Mouse (Mus musculus) thymus, adult 2 months (tissue): ENCODE results near the gene Eps8l1. TPM values are rescaled to one million over a fixed set of nuclear protein-coding genes. Genes with fewer than 3 reads are reported as not detected.
A peak's percentile ranks its signal among the peaks of the same experiment; 100 is the strongest.

ENCODE experiments used
- DNase-seq: peaks from one replicate; pipeline ENCODE4 v3.0.0; 2021
- H3K27ac ChIP-seq: fragments of 200-500 bp; 2 replicates; pipeline ENCODE4 v1.5.1; 2012; ENCODE audit warnings: low read length, control low read depth; ENCODE audit not compliant: control insufficient read depth, insufficient read depth
- H3K27me3 ChIP-seq: fragments of 200-500 bp; 2 replicates; pipeline ENCODE4 v1.6.1; 2012; ENCODE audit warnings: mild to moderate bottlenecking, low read length, moderate library complexity, mixed read lengths; ENCODE audit not compliant: control insufficient read depth, insufficient read depth
- H3K36me3 ChIP-seq: fragments of 200-500 bp; 2 replicates; pipeline ENCODE4 v1.6.1; 2012; ENCODE audit warnings: mild to moderate bottlenecking, low read length, moderate library complexity; ENCODE audit not compliant: control insufficient read depth, insufficient read depth
- H3K4me1 ChIP-seq: fragments of 200-500 bp; replicated peaks from 2 replicates; pipeline ENCODE4 v1.6.1; 2012; ENCODE audit warnings: low read length; ENCODE audit not compliant: control insufficient read depth, insufficient read depth
- H3K4me3 ChIP-seq: fragments of 200-500 bp; 2 replicates; pipeline ENCODE4 v1.5.1; 2012; ENCODE audit warnings: mild to moderate bottlenecking, low read length, control low read depth, moderate library complexity; ENCODE audit not compliant: control insufficient read depth, insufficient read depth
- CTCF ChIP-seq: fragments of 200-500 bp; IDR thresholded peaks from 2 replicates; pipeline ENCODE4 v1.5.1; 2012; ENCODE audit warnings: mild to moderate bottlenecking, control low read depth, low read length, moderate library complexity, borderline replicate concordance; ENCODE audit not compliant: control insufficient read depth, poor library complexity, insufficient read depth; ENCODE audit errors: extremely low read depth
- POLR2A ChIP-seq: fragments of 200-500 bp; IDR thresholded peaks from 2 replicates; pipeline ENCODE4 v1.6.1; 2012; ENCODE audit warnings: mild to moderate bottlenecking, low read length, control low read depth, moderate library complexity; ENCODE audit not compliant: control insufficient read depth, poor library complexity, insufficient read depth; ENCODE audit errors: extremely low read depth
- WGBS: fragments of 180-500 bp; shearing (Covaris S2); methylation state at CpG from one replicate; pipeline ENCODE4 v1.1.7; 2018; 5-methylcytosine and 5-hydroxymethylcytosine counted together
- polyA plus RNA-seq: library from polyadenylated mRNA; depleted of rRNA; stranded (reverse); fragments of >200 nt; gene quantifications from 2 replicates; pipeline ENCODE4 v1.2.3, GENCODE M21; 2012

Eps8l1 gene
- polyA plus RNA-seq, 1 experiment = 4.2 TPM

DNA sequence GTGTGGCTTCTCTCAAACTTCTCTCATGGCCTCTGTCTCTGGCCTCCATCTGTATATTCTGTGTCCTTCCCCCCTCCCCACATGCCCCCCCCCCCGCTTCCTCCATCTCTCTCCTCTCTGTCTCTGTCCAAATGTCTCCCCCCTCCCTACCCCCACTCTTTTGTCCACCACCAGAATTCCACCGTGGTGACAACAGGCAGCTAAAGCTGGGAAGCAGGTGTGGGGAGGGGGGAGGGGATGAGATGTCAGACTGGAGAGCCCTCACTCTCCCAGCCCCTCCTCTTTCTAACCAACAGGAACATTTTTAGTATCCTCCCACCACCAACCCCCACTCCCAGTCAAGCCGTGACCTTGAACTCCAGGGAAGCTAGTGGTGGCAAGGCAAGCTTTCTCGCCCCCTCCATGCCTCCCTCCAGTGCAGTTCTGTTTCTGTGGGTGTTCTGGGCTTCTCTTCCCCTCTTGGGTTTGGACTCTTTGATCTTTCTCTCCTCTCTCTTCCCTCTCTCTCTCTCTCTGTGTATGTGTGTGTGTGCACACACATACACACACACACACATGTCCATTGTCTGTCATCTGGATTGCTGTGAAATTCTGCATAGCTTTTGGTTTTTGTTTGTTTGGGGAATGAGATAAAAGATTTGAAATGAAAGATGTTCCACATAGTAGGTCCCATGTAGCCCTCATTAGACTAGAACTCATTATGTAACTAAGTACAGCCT, 56.0 kb downstream of the Eps8l1 start, which contains the start of gene Tnnt1:
TSS of gene Tnnt1 (minus strand) at position 51 of the 719 bp plus-strand sequence.
- no peak for DNase-seq
- no peaks in the 10 kb centered on the region for H3K27me3 ChIP-seq
- peaks cover 16% of the 10 kb centered on the region for H3K4me1 ChIP-seq
- WGBS = 52% methylated on average over 4 of the region's 4 CpGs
- no peak for TF ChIP-seq POLR2A
- TF ChIP-seq CTCF = no peak
- no peak within 1 kb of the TSS for H3K27ac ChIP-seq
- no peaks in the 10 kb centered on the region for H3K36me3 ChIP-seq
- H3K4me3 ChIP-seq = no peak within 1 kb of the TSS

DNA sequence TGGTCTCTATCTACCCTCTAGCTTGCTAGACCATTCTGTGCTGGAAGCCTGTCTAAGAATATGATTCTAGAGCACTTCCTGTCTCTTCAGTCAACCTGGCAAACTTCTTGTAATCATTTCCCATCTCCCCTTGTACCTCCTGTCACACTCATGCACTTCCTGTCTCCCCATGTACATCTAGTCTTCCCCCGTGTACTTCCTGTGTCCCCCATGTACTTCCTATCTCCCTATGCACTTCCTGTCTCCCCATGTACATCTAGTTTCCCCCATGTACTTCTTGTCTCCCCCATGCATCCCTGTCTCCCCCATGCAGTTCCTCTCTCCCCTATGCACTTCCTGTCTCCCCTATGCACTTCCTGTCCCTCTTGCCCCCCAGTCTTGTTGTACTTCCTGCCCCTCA, 58.0 kb downstream of the Eps8l1 start:
- H3K4me3 ChIP-seq = no peak overlapping the region
- peak overlapping the region; percentile 43; the same call in 1 of the 2 replicates for H3K27ac ChIP-seq
- WGBS = 6% methylated on average over 1 of the region's 1 CpGs
- peaks cover 16% of the 10 kb centered on the region for H3K4me1 ChIP-seq
- no peaks in the 10 kb centered on the region for H3K36me3 ChIP-seq
- DNase-seq = no peak
- no peaks in the 10 kb centered on the region for H3K27me3 ChIP-seq
- no peak for TF ChIP-seq CTCF
- TF ChIP-seq POLR2A = no peak

DNA sequence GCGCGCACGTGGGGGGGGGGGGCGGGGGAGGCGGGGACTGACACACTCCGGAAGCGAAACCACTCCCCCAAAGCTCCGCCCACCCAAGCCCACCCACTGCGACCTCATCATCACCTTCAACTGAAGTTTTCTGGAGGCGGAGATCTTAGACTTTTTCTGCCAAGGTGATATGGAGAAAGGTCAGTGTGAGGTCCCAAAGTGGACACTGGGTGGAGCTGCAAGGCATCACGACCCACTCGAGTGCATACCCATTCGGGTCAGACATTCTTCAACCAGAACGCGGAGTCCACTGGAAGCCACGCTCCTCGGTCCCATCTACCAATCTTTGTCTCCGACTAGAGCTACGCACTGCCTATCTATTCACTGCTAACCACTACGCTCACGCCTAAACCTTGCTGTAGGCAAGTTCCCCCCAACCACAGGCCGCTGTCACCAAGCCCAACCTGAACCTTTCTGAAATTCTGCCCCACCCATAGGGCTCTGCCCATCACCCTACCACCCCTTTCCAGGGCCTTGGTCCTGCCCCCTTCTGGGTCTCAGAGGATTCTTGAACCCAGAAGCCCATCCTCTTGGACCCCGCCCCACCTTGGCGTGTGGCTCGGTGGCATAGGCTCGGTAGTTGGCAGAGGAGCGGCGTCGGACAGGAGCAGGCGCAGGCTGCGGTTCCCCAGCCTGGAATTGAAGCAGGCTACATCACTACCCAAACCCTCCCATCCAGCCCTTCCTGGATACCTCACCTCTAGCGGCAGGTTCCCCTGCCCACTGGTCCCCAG, 60.9 kb downstream of the Eps8l1 start:
- Histone ChIP-seq H3K27ac (no peak overlapping the region), H3K4me3 (0 out of 2 replicates have a peak overlapping the region, but pooled peaks have one; percentile 0), H3K36me3 (no peaks in the 10 kb centered on the region), H3K4me1 (peaks cover 16% of the 10 kb centered on the region), H3K27me3 (no peaks in the 10 kb centered on the region)
- no peak for DNase-seq
- TF ChIP-seq POLR2A = no peak
- no peak for TF ChIP-seq CTCF
- WGBS = 47% methylated on average over 32 of the region's 32 CpGs

DNA sequence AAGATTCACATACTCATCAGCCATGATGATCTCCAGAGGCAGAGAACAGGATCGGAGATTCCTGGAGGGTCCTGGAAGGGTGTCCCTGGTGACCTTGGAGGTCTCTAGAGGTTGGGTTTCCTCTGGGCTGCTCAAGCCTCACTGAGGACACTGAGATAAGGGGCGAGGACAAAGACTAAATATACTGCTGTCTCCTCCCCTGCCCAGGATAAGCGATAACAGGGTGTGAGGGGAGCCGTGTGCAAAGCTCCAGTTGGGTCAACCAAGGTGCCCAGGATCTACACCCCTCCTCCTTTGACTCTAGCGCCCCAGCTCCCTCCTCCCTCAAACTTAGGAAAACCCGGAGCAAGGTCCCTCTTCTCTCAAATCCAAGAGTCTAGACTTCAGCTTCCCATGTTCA, 61.8 kb downstream of the Eps8l1 start:
- TF ChIP-seq POLR2A = no peak
- no peak for TF ChIP-seq CTCF
- no peak for DNase-seq
- 93% methylated on average over 6 of the region's 6 CpGs for WGBS
- Histone ChIP-seq H3K4me3 (no peak overlapping the region), H3K27ac (no peak overlapping the region), H3K27me3 (no peaks in the 10 kb centered on the region; the same call in 1 of the 2 replicates), H3K36me3 (no peaks in the 10 kb centered on the region), H3K4me1 (peaks cover 20% of the 10 kb centered on the region)

DNA sequence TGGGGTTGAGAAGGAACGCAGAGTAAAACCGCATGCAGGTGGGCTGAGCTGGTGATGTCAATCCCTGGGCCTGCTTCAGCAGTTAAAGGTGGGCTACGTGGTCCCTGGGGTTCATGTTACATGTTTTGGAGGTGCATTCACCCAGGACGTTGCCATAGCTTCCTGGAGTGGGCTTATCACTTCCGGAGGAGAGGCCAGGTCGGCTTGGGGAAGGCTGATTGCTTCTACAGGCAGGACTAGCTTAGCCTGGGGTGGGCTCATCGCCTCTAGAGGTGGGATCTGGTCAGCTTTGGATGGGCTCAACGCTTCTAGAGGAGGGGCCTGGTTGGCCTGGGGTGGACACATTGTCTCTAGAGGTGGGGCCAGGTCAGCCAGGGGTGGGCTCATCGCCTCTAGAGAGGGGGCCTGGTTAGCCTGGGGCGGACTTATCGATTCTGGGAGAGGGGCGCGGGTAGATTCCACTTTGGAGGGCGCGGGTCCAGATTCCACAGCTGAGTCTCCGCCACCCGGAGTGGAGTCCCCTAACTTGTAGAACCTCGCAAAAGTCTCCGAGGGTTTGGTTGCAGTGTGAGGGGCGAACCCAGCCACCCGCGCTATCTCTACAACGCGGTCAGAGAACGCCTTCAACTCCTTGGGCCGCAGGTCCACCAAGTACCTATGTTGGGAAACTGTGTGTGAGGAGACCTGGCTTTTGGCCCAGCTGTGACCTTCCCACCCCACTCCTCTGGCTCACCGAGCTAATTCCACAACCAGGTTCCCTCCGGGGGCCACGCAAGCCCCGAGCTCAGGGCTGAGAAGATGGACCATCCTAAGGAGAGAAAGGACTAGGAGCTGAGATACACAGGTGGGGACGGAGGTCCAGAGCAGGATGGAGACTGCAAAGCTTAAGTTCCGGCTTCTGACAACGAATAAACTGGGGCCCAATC, 63.0 kb downstream of the Eps8l1 start:
- H3K4me3 ChIP-seq = no peak overlapping the region
- no peak for TF ChIP-seq CTCF
- no peak for TF ChIP-seq POLR2A

More for the DNA sequence above, 63.0 kb downstream of the Eps8l1 start:
- Histone ChIP-seq H3K4me1 (peaks cover 16% of the 10 kb centered on the region), H3K27ac (no peak overlapping the region), H3K27me3 (no peaks in the 10 kb centered on the region; the same call in 1 of the 2 replicates), H3K36me3 (no peaks in the 10 kb centered on the region)
- 96% methylated on average over 33 of the region's 33 CpGs for WGBS
- DNase-seq = no peak
